Mouse (Mus musculus): ENCODE results near the gene Nav2. TPM values are rescaled to one million over a fixed set of nuclear protein-coding genes. Genes with fewer than 3 reads are reported as not detected.
A peak's percentile ranks its signal among the peaks of the same experiment; 100 is the strongest.

Gene Nav2
- total and polyA plus RNA-seq, 3 experiments = 2.0 to 2.7 TPM; not detected in 1

- peak; percentile 61 for TF ChIP-seq RCOR1 (IDR thresholded peaks at IDR 0.05; ENCODE audit: low read depth, low read length)
- no peak for TF ChIP-seq MAX (IDR thresholded peaks at IDR 0.05; ENCODE audit: low read length)
- TF ChIP-seq HCFC1 (IDR thresholded peaks at IDR 0.05; ENCODE audit: low read depth, low read length) = no peak
- Histone ChIP-seq H3K4me1 (ENCODE audit: control insufficient read depth in 1 of 2, insufficient read depth in 2 of 2, low read length in 2 of 2) (no peaks in the 10 kb centered on the region), H3K4me3 (ENCODE audit: control insufficient read depth in 1 of 2, insufficient read depth in 1 of 2, low read depth in 2 of 2, low read length in 2 of 2) (no peak overlapping the region), H3K79me2 (ENCODE audit: control insufficient read depth, insufficient read depth, low read length, poor library complexity) (no peaks in the 10 kb centered on the region), H3K9ac (ENCODE audit: control insufficient read depth, low read depth, low read length, poor library complexity, severe bottlenecking) (no peak overlapping the region), H3K27me3 (ENCODE audit: control insufficient read depth in 1 of 2, insufficient read depth in 2 of 2, low read length in 2 of 2) (no peaks in the 10 kb centered on the region; a peak in 1 of 4 replicates), H3K9me3 (replicated peaks; ENCODE audit: insufficient read depth, low read length) (no peaks in the 10 kb centered on the region), H3K36me3 (ENCODE audit: control insufficient read depth in 1 of 2, insufficient read depth in 2 of 2, low read length in 2 of 2) (no peaks in the 10 kb centered on the region), H3K27ac (ENCODE audit: control insufficient read depth, low read depth, low read length) (no peak overlapping the region)
- DNase-seq (ENCODE audit: low read depth, low spot score) = peak; percentile 21
Measured at GRCm38 (mm10) chr7:48998595-48998994, 90.1 kb downstream of the Nav2 start.

GRCm38 (mm10) chr7:49000816-49001215 lies 92.3 kb downstream of the Nav2 start:
- no peak for TF ChIP-seq NELFE (IDR thresholded peaks at IDR 0.05; ENCODE audit: low read depth, low read length)
- no peak for TF ChIP-seq POLR2AphosphoS2 (IDR thresholded peaks at IDR 0.05; ENCODE audit: low read length)
- no peak for TF ChIP-seq BHLHE40 (IDR thresholded peaks at IDR 0.05; ENCODE audit: borderline replicate concordance, low read depth, low read length)
- TF ChIP-seq GATA1 (IDR thresholded peaks at IDR 0.05; ENCODE audit: low read depth, low read length) = no peak
- no peak for TF ChIP-seq MEF2A (IDR thresholded peaks at IDR 0.05; ENCODE audit: extremely low read depth, insufficient replicate concordance, low read depth, low read length, poor library complexity, severe bottlenecking)
- no peak for TF ChIP-seq USF2 (IDR thresholded peaks at IDR 0.05; ENCODE audit: borderline replicate concordance in 1 of 2, insufficient read depth in 1 of 2, low read depth in 1 of 2, low read length in 2 of 2)
- no peak for TF ChIP-seq NRF1 (IDR thresholded peaks at IDR 0.05; ENCODE audit: insufficient read depth, low read depth, low read length, poor library complexity, severe bottlenecking)
- no peak for TF ChIP-seq MYB (IDR thresholded peaks at IDR 0.05; ENCODE audit: low read depth, low read length)
- TF ChIP-seq TAL1 (IDR thresholded peaks at IDR 0.05; ENCODE audit: low read length) = no peak
- TF ChIP-seq SIN3A (IDR thresholded peaks at IDR 0.05; ENCODE audit: low read length) = no peak
- no peak for TF ChIP-seq HCFC1 (IDR thresholded peaks at IDR 0.05; ENCODE audit: low read depth, low read length)
- TF ChIP-seq ELF1 (IDR thresholded peaks at IDR 0.05; ENCODE audit: low read depth, low read length) = no peak
- Histone ChIP-seq H3K9ac (ENCODE audit: control insufficient read depth, low read depth, low read length, poor library complexity, severe bottlenecking) (no peak overlapping the region), H3K4me1 (ENCODE audit: control insufficient read depth in 1 of 2, insufficient read depth in 2 of 2, low read length in 2 of 2) (no peaks in the 10 kb centered on the region), H3K4me3 (ENCODE audit: control insufficient read depth in 1 of 2, insufficient read depth in 1 of 2, low read depth in 2 of 2, low read length in 2 of 2) (no peak overlapping the region), H3K79me2 (ENCODE audit: control insufficient read depth, insufficient read depth, low read length, poor library complexity) (no peaks in the 10 kb centered on the region), H3K27ac (ENCODE audit: control insufficient read depth, low read depth, low read length) (no peak overlapping the region), H3K36me3 (ENCODE audit: control insufficient read depth in 1 of 2, insufficient read depth in 2 of 2, low read length in 2 of 2) (no peaks in the 10 kb centered on the region), H3K9me3 (replicated peaks; ENCODE audit: insufficient read depth, low read length) (no peaks in the 10 kb centered on the region), H3K27me3 (ENCODE audit: control insufficient read depth in 1 of 2, insufficient read depth in 2 of 2, low read length in 2 of 2) (peaks cover 0 to under 1% of the 10 kb centered on the region in 2 experiments; a peak in 2 of 4 replicates)
- DNase-seq (ENCODE audit: low read depth, low spot score) = no peak

GRCm38 (mm10) chr7:49004402-49004801 lies 95.9 kb downstream of the Nav2 start:
- peaks cover 2 to 7% of the 10 kb centered on the region in 2 experiments; a peak in 2 of 4 replicates for H3K27me3 ChIP-seq (ENCODE audit: control insufficient read depth in 1 of 2, insufficient read depth in 2 of 2, low read length in 2 of 2)
- H3K4me3 ChIP-seq (ENCODE audit: control insufficient read depth in 1 of 2, insufficient read depth in 1 of 2, low read depth in 2 of 2, low read length in 2 of 2) = no peak overlapping the region
- no peak overlapping the region for H3K27ac ChIP-seq (ENCODE audit: control insufficient read depth, low read depth, low read length)
- no peaks in the 10 kb centered on the region for H3K9me3 ChIP-seq (replicated peaks; ENCODE audit: insufficient read depth, low read length)
- H3K9ac ChIP-seq (ENCODE audit: control insufficient read depth, low read depth, low read length, poor library complexity, severe bottlenecking) = no peak overlapping the region
- H3K36me3 ChIP-seq (ENCODE audit: control insufficient read depth in 1 of 2, insufficient read depth in 2 of 2, low read length in 2 of 2) = no peaks in the 10 kb centered on the region
- TF ChIP-seq RAD21 (IDR thresholded peaks at IDR 0.05; ENCODE audit: low read depth, low read length) (no peak), POLR2AphosphoS2 (IDR thresholded peaks at IDR 0.05; ENCODE audit: low read length) (no peak), ZMIZ1 (IDR thresholded peaks at IDR 0.05; ENCODE audit: low read depth, low read length) (no peak), USF1 (IDR thresholded peaks at IDR 0.05; ENCODE audit: low read depth, low read length) (no peak), CHD2 (IDR thresholded peaks at IDR 0.05; ENCODE audit: low read length) (no peak)
- no peaks in the 10 kb centered on the region for H3K79me2 ChIP-seq (ENCODE audit: control insufficient read depth, insufficient read depth, low read length, poor library complexity)
- H3K4me1 ChIP-seq (ENCODE audit: control insufficient read depth in 1 of 2, insufficient read depth in 2 of 2, low read length in 2 of 2) = no peaks in the 10 kb centered on the region
- no peak for DNase-seq (ENCODE audit: low read depth, low spot score)

Measured in MEL (cell line).